In genomic region chr12:31299676-31300197, GRCm38 (mm10) we compare ENCODE assay signal across 22 mouse cellular contexts. TPM values are rescaled to one million over a fixed set of nuclear protein-coding genes. Genes with fewer than 3 reads are reported as not detected.
DNase-seq lines count a peak whose midpoint lies in the region; ATAC-seq and TF ChIP-seq lines count a peak whose summit lies in the region.
"Had no signal": no experiment of that assay in that cellular context is flagged by ENCODE, and none has a peak within 500 bp of the region (broad histone marks: within the 10 kb centered on the region; RNA-seq: fewer than 3 reads in every experiment).

No protein-coding gene starts in this region.

- H3K27me3 ChIP-seq in heart, postnatal 0 days (ENCODE audit: control insufficient read depth, insufficient read depth, low read length), result no peaks in the 10 kb centered on the region
- H3K27me3 ChIP-seq in stomach, postnatal 0 days (ENCODE audit: control insufficient read depth, insufficient read depth, low read length), result no peaks in the 10 kb centered on the region
- H3K27me3 ChIP-seq: embryonic facial prominence, embryonic 12.5 days; liver, embryonic 13.5 days had no signal

- peak; percentile 27 for TF ChIP-seq CTCF in heart, postnatal 0 days (IDR thresholded peaks at IDR 0.05; ENCODE audit: low read depth)
- TF ChIP-seq CTCF in stomach, postnatal 0 days (IDR thresholded peaks at IDR 0.05; ENCODE audit: low read depth), result peak; percentile 3; the same call in 1 of the 2 replicates

- peaks cover 78% of the 10 kb centered on the region for H3K36me3 ChIP-seq in heart, postnatal 0 days (replicated peaks; ENCODE audit: control insufficient read depth, insufficient read depth, low read length)
- H3K36me3 ChIP-seq in stomach, postnatal 0 days (ENCODE audit: control insufficient read depth, insufficient read depth, low read length), result peaks cover 36% of the 10 kb centered on the region
- H3K36me3 ChIP-seq: G1E; liver, embryonic 13.5 days had no signal

- no peak for TF ChIP-seq EP300 in heart, postnatal 0 days (IDR thresholded peaks at IDR 0.05; ENCODE audit: low read depth)
- TF ChIP-seq EP300 in stomach, postnatal 0 days (optimal IDR thresholded peaks at IDR 0.05), result no peak

- H3K4me2 ChIP-seq in heart, postnatal 0 days (ENCODE audit: low read depth, low read length), result no peak overlapping the region
- no peak overlapping the region for H3K4me2 ChIP-seq in stomach, postnatal 0 days (replicated peaks; ENCODE audit: low read depth)
- H3K4me2 ChIP-seq: embryonic facial prominence, embryonic 12.5 days; hindbrain, embryonic 14.5 days; liver, embryonic 13.5 days had no signal

- no peak overlapping the region for H3K9ac ChIP-seq in heart, postnatal 0 days (replicated peaks; ENCODE audit: low read depth, low read length)
- H3K9ac ChIP-seq in stomach, postnatal 0 days (ENCODE audit: low read length), result no peak overlapping the region
- H3K9ac ChIP-seq: embryonic facial prominence, embryonic 12.5 days; hindbrain, embryonic 14.5 days; liver, embryonic 13.5 days had no signal

- H3K27ac ChIP-seq in heart, postnatal 0 days (ENCODE audit: low read depth), result peak overlapping the region; percentile 77
- no peak overlapping the region for H3K27ac ChIP-seq in stomach, postnatal 0 days (replicated peaks)
- H3K27ac ChIP-seq: embryonic facial prominence, embryonic 12.5 days; hindbrain, embryonic 14.5 days; liver, embryonic 13.5 days had no signal

- peak; percentile 83 for ATAC-seq in heart, postnatal 0 days (ENCODE audit: insufficient read depth, low read depth)
- ATAC-seq in stomach, postnatal 0 days (ENCODE audit: low FRiP score, low TSS enrichment), result no peak
- ATAC-seq: midbrain, embryonic 16.5 days had no signal

- no peak overlapping the region for H3K4me3 ChIP-seq in heart, postnatal 0 days (ENCODE audit: low read depth, low read length)
- H3K4me3 ChIP-seq in stomach, postnatal 0 days (ENCODE audit: low read depth, low read length), result no peak overlapping the region
- H3K4me3 ChIP-seq: embryonic facial prominence, embryonic 12.5 days; liver, embryonic 13.5 days had no signal

- 24% methylated on average over 14 of the region's 14 CpGs for WGBS in heart, postnatal 0 days
- WGBS in stomach, postnatal 0 days, result 70% methylated on average over 14 of the region's 14 CpGs

- H3K9me3 ChIP-seq in heart, postnatal 0 days (replicated peaks; ENCODE audit: control insufficient read depth, low read length), result no peaks in the 10 kb centered on the region
- no peaks in the 10 kb centered on the region for H3K9me3 ChIP-seq in stomach, postnatal 0 days (ENCODE audit: control insufficient read depth, low read length)
- H3K9me3 ChIP-seq: embryonic facial prominence, embryonic 12.5 days; G1E; liver, embryonic 13.5 days had no signal

- H3K4me1 ChIP-seq in heart, postnatal 0 days (ENCODE audit: control insufficient read depth, insufficient read depth), result peaks cover 9% of the 10 kb centered on the region
- H3K4me1 ChIP-seq in stomach, postnatal 0 days (replicated peaks; ENCODE audit: control insufficient read depth, insufficient read depth), result 0 out of 2 replicates have a peak, but pooled peaks cover 3% of the 10 kb centered on the region

- DNase-seq in urinary bladder, postnatal 14 days (ENCODE audit: low spot score), result peak; percentile 36
- no peak for DNase-seq in urinary bladder, postnatal 25 days (ENCODE audit: low spot score)
- DNase-seq in heart, adult 8-10 months (ENCODE audit: low spot score), result peak; percentile 51
- DNase-seq in heart, postnatal 0 days (ENCODE audit: low spot score), result peak; percentile 75
- no peak for DNase-seq in stomach, postnatal 0 days (ENCODE audit: low spot score)
- DNase-seq in neural tube, embryonic 10.5 days (ENCODE audit: extremely low spot score, low spot score), result no peak
- DNase-seq in cerebellum, adult 9-10 months, result no peak
- no peak for DNase-seq in T-cell, adult 2 months (ENCODE audit: low spot score)
- DNase-seq: cerebellum, adult 11 months; gastrocnemius, postnatal 14 days; kidney, adult 11 months; liver, embryonic 13.5 days; right cerebral cortex, postnatal 25 days; thymus, adult 2 months had no signal

RNA-seq across cellular contexts. Expression of gene Lamb1, which starts 34.7 kb away (rescaled TPM):
- 10 to 100 TPM; 44.0 to 51.1 (median 48.7) TPM for total RNA-seq in heart, adult 8-10 months (2022)
- 189 TPM in 2 replicates for total RNA-seq in heart, postnatal 0 days (2014; rRNA removed; ENCODE audit: low replicate concordance)
- polyA plus RNA-seq in heart, postnatal 0 days (2015; fragmentation: Nextera tagmentation; extraction: Ambion mirVana), result 53.2 and 60.8 TPM in 2 replicates
- 30.6 and 31.7 TPM in 2 replicates for polyA plus RNA-seq in stomach, postnatal 0 days (2015; fragmentation: Nextera tagmentation; extraction: Ambion mirVana)
- polyA plus RNA-seq: G1E had no signal

RNA-seq across cellular contexts. Expression of gene Dld, which starts 51.5 kb away (rescaled TPM):
- 100 to 1,000 TPM; 368 to 419 (median 398) TPM for total RNA-seq in heart, adult 8-10 months (2022)
- 91.6 and 125 TPM in 2 replicates for total RNA-seq in heart, postnatal 0 days (2014; rRNA removed; ENCODE audit: low replicate concordance)
- 372 and 377 TPM in 2 replicates for polyA plus RNA-seq in heart, postnatal 0 days (2015; fragmentation: Nextera tagmentation; extraction: Ambion mirVana)
- 108 and 112 TPM in 2 replicates for polyA plus RNA-seq in stomach, postnatal 0 days (2015; fragmentation: Nextera tagmentation; extraction: Ambion mirVana)

RNA-seq across cellular contexts. Expression of gene Gm6993, which starts 59.2 kb away (rescaled TPM):
- not detected for total RNA-seq in heart, adult 8-10 months (2022)
- not detected in 2 replicates for total RNA-seq in heart, postnatal 0 days (2014; rRNA removed; ENCODE audit: low replicate concordance)
- polyA plus RNA-seq in heart, postnatal 0 days (2015; fragmentation: Nextera tagmentation; extraction: Ambion mirVana), result not detected in 2 replicates
- not detected in 2 replicates for polyA plus RNA-seq in stomach, postnatal 0 days (2015; fragmentation: Nextera tagmentation; extraction: Ambion mirVana)
- total RNA-seq: common myeloid progenitor, adult 5-6 weeks; G1E; gastrocnemius, postnatal 14 days; layer of hippocampus, postnatal 14 days; left cerebral cortex, postnatal 36 days had no signal
- polyA plus RNA-seq: embryonic facial prominence, embryonic 12.5 days; G1E; hindbrain, embryonic 14.5 days; liver, embryonic 13.5 days; midbrain, embryonic 16.5 days; neural tube, embryonic 11.5 days; thymus, adult 2 months had no signal

Comparison
In these comparisons a context has a peak if more than half of its experiments do, and no peak if none do; other contexts are left out.
1. DNase-seq: peak in urinary bladder, postnatal 14 days (single experiment), heart, adult 8-10 months (single experiment) and heart, postnatal 0 days (single experiment); none in urinary bladder, postnatal 25 days (single experiment), stomach, postnatal 0 days (single experiment), neural tube, embryonic 10.5 days (single experiment), cerebellum, adult 9-10 months (single experiment) and T-cell, adult 2 months (single experiment).